In the genomic region with DNA sequence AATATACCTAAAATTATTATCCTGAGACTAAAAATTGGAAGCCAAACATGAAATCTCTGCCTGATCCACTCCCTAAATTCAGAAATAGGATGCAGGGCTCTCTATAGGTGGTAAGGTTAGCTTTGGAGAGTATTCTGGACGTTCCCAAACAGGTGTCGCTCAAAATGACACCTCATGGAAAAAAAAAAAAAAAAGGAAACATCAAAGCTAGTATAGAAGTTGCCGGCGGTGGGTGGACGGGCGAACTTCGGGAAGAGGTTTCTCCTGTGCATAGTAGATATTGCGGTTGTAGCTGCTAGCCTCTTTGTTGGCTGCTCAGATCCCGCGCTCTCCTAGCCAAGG, we compare ENCODE assay signal across 8 mouse cellular contexts. TPM values are rescaled to one million over a fixed set of nuclear protein-coding genes. Genes with fewer than 3 reads are reported as not detected.
DNase-seq lines count a peak whose midpoint lies in the region; ATAC-seq and TF ChIP-seq lines count a peak whose summit lies in the region.

No protein-coding gene starts in this region.

- H3K27ac ChIP-seq in liver, adult 2 months (replicated peaks; ENCODE audit: insufficient read depth, low read depth, low read length): peak overlapping the region; percentile 91
- H3K27ac ChIP-seq in embryonic facial prominence, embryonic 14.5 days (replicated peaks; ENCODE audit: low read depth, low read length): peak overlapping the region; percentile 98
- H3K27ac ChIP-seq in intestine, embryonic 16.5 days (ENCODE audit: low read length): peak overlapping the region; percentile 99
- H3K27ac ChIP-seq in neural tube, embryonic 13.5 days (replicated peaks): peak overlapping the region; percentile 98

- peak overlapping the region; percentile 68 for H3K4me2 ChIP-seq in embryonic facial prominence, embryonic 14.5 days (ENCODE audit: low read depth, low read length)
- peak overlapping the region; percentile 65 for H3K4me2 ChIP-seq in intestine, embryonic 16.5 days (ENCODE audit: low read depth, low read length)
- peak overlapping the region; percentile 64 for H3K4me2 ChIP-seq in neural tube, embryonic 13.5 days

- peak overlapping the region; percentile 84; the same call in 1 of the 2 replicates for H3K4me3 ChIP-seq in liver, adult 2 months (ENCODE audit: insufficient read depth, low read depth, low read length)
- peak overlapping the region; percentile 71 for H3K4me3 ChIP-seq in embryonic facial prominence, embryonic 14.5 days (ENCODE audit: low read depth, low read length)
- H3K4me3 ChIP-seq in intestine, embryonic 16.5 days (ENCODE audit: low read length): peak overlapping the region; percentile 77
- H3K4me3 ChIP-seq in neural tube, embryonic 13.5 days: peak overlapping the region; percentile 65

- under 1% methylated on average over 10 of the region's 10 CpGs for WGBS in liver, adult 2 months
- WGBS in embryonic facial prominence, embryonic 14.5 days: 1% methylated on average over 10 of the region's 10 CpGs
- WGBS in intestine, embryonic 16.5 days: 1% methylated on average over 10 of the region's 10 CpGs
- under 1% methylated on average over 10 of the region's 10 CpGs for WGBS in neural tube, embryonic 13.5 days

- H3K36me3 ChIP-seq in liver, adult 2 months (ENCODE audit: control insufficient read depth, insufficient read depth, low read length): no peaks in the 10 kb centered on the region
- H3K36me3 ChIP-seq in embryonic facial prominence, embryonic 14.5 days (ENCODE audit: control insufficient read depth, insufficient read depth, low read length): no peaks in the 10 kb centered on the region
- H3K36me3 ChIP-seq in intestine, embryonic 16.5 days (ENCODE audit: control insufficient read depth, insufficient read depth, low read length): no peaks in the 10 kb centered on the region
- H3K36me3 ChIP-seq in neural tube, embryonic 13.5 days: no peaks in the 10 kb centered on the region

- peaks cover 10% of the 10 kb centered on the region for H3K4me1 ChIP-seq in liver, adult 2 months (ENCODE audit: control insufficient read depth, insufficient read depth, low read length)
- H3K4me1 ChIP-seq in embryonic facial prominence, embryonic 14.5 days (ENCODE audit: control insufficient read depth, insufficient read depth, low read length): peaks cover 18% of the 10 kb centered on the region; the same call in 1 of the 2 replicates
- peaks cover 8% of the 10 kb centered on the region; the same call in 1 of the 2 replicates for H3K4me1 ChIP-seq in intestine, embryonic 16.5 days (ENCODE audit: control insufficient read depth, insufficient read depth, low read length)
- peaks cover 17% of the 10 kb centered on the region for H3K4me1 ChIP-seq in neural tube, embryonic 13.5 days (replicated peaks)

- no peak for TF ChIP-seq CTCF in liver, adult 2 months (IDR thresholded peaks at IDR 0.05; ENCODE audit: low read depth, low read length)

- no peak for TF ChIP-seq POLR2A in liver, adult 2 months (IDR thresholded peaks at IDR 0.05; ENCODE audit: extremely low read depth, insufficient read depth, low read length)

- no peak for DNase-seq in liver, adult 2 months (ENCODE audit: extremely low read depth, low read depth, low spot score)
- no peak for DNase-seq in liver
- no peak for DNase-seq in embryonic facial prominence, embryonic 14.5 days (ENCODE audit: low spot score)
- no peak for DNase-seq in gastrocnemius, adult 18-20 months (ENCODE audit: low spot score)
- DNase-seq in urinary bladder, adult 2 months (ENCODE audit: low spot score): no peak

- peak overlapping the region; percentile 24; the same call in 1 of the 2 replicates for H3K9ac ChIP-seq in liver, adult 2 months (ENCODE audit: low read depth, low read length)
- peak overlapping the region; percentile 88 for H3K9ac ChIP-seq in embryonic facial prominence, embryonic 14.5 days (ENCODE audit: low read depth, low read length)
- H3K9ac ChIP-seq in intestine, embryonic 16.5 days (ENCODE audit: low read depth, low read length): peak overlapping the region; percentile 89
- peak overlapping the region; percentile 88 for H3K9ac ChIP-seq in neural tube, embryonic 13.5 days

- H3K79me2 ChIP-seq in liver, adult 2 months (ENCODE audit: control insufficient read depth, insufficient read depth, low read length): no peaks in the 10 kb centered on the region

- no peaks in the 10 kb centered on the region for H3K9me3 ChIP-seq in embryonic facial prominence, embryonic 14.5 days (ENCODE audit: control insufficient read depth, low read length)
- no peaks in the 10 kb centered on the region for H3K9me3 ChIP-seq in intestine, embryonic 16.5 days (ENCODE audit: control insufficient read depth, low read length)
- H3K9me3 ChIP-seq in neural tube, embryonic 13.5 days: no peaks in the 10 kb centered on the region

- no peak for ATAC-seq in embryonic facial prominence, embryonic 14.5 days (ENCODE audit: low read depth)
- no peak for ATAC-seq in intestine, embryonic 16.5 days
- no peak for ATAC-seq in neural tube, embryonic 13.5 days (ENCODE audit: low read depth)
- ATAC-seq in CD4-positive, CD25-positive, alpha-beta regulatory T cell, adult 4 months: no peak

- H3K27me3 ChIP-seq in liver, adult 2 months (ENCODE audit: control insufficient read depth, insufficient read depth, low read length): no peaks in the 10 kb centered on the region
- no peaks in the 10 kb centered on the region for H3K27me3 ChIP-seq in embryonic facial prominence, embryonic 14.5 days (replicated peaks; ENCODE audit: control insufficient read depth, insufficient read depth, low read length)
- H3K27me3 ChIP-seq in intestine, embryonic 16.5 days (replicated peaks; ENCODE audit: control insufficient read depth, insufficient read depth, low read length): no peaks in the 10 kb centered on the region
- no peaks in the 10 kb centered on the region for H3K27me3 ChIP-seq in neural tube, embryonic 13.5 days

RNA-seq across cellular contexts. Expression of gene Nufip1, which starts 41.1 kb away (rescaled TPM):
- total RNA-seq in liver, adult 2 months (2014; rRNA removed): 2.2 and 2.7 TPM in 2 replicates
- polyA plus RNA-seq in liver, adult 2 months (2012; rRNA removed): 1.9 and 2.0 TPM in 2 replicates
- 12.3 and 13.1 TPM in 2 replicates for polyA plus RNA-seq in embryonic facial prominence, embryonic 14.5 days (2014; fragmentation: Nextera tagmentation; extraction: Ambion mirVana)
- polyA plus RNA-seq in intestine, embryonic 16.5 days (2015; fragmentation: Nextera tagmentation; extraction: Ambion mirVana): 13.6 and 15.0 TPM in 2 replicates
- 13.3 and 14.3 TPM in 2 replicates for polyA plus RNA-seq in neural tube, embryonic 13.5 days (2015; fragmentation: Nextera tagmentation; extraction: Ambion mirVana)
- 1 to 10 TPM; 3.2 to 3.8 TPM for total RNA-seq in gastrocnemius, adult 18-20 months (2021)
- 1 to 10 TPM; 6.6 to 8.6 TPM for polyA plus RNA-seq in CD4-positive, CD25-positive, alpha-beta regulatory T cell, adult 4 months (2017; shearing (Covaris generic))
- 5.0 and 5.5 TPM in 2 replicates for polyA plus RNA-seq in urinary bladder, adult 2 months (2012; rRNA removed)

RNA-seq across cellular contexts. Expression of gene Gpalpp1, which starts 41.2 kb away (rescaled TPM):
- total RNA-seq in liver, adult 2 months (2014; rRNA removed): 7.0 and 8.6 TPM in 2 replicates
- 2.0 and 2.1 TPM in 2 replicates for polyA plus RNA-seq in liver, adult 2 months (2012; rRNA removed)
- 11.1 and 11.9 TPM in 2 replicates for polyA plus RNA-seq in embryonic facial prominence, embryonic 14.5 days (2014; fragmentation: Nextera tagmentation; extraction: Ambion mirVana)
- polyA plus RNA-seq in intestine, embryonic 16.5 days (2015; fragmentation: Nextera tagmentation; extraction: Ambion mirVana): 9.0 and 9.8 TPM in 2 replicates
- polyA plus RNA-seq in neural tube, embryonic 13.5 days (2015; fragmentation: Nextera tagmentation; extraction: Ambion mirVana): 12.2 and 12.5 TPM in 2 replicates
- total RNA-seq in gastrocnemius, adult 18-20 months (2021): 1 to 10 TPM; 6.1 to 6.5 TPM
- polyA plus RNA-seq in CD4-positive, CD25-positive, alpha-beta regulatory T cell, adult 4 months (2017; shearing (Covaris generic)): 10 to 100 TPM; 10.7 to 13.2 TPM
- 11.6 and 12.6 TPM in 2 replicates for polyA plus RNA-seq in urinary bladder, adult 2 months (2012; rRNA removed)

Comparison
In these comparisons a context has a peak if more than half of its experiments do, and no peak if none do; other contexts are left out.
1. H3K9ac ChIP-seq: peak in every context shown above with its lines; median percentile 89 in intestine, embryonic 16.5 days; 88 in embryonic facial prominence, embryonic 14.5 days; 88 in neural tube, embryonic 13.5 days; 24 in liver, adult 2 months.